Mouse (Mus musculus): ENCODE results near the gene Barx1. TPM values are rescaled to one million over a fixed set of nuclear protein-coding genes. Genes with fewer than 3 reads are reported as not detected.
A peak's percentile ranks its signal among the peaks of the same experiment; 100 is the strongest.

The Barx1 gene
- polyA plus RNA-seq, 1 experiment from 2014 or later, result 0.57 TPM

DNA sequence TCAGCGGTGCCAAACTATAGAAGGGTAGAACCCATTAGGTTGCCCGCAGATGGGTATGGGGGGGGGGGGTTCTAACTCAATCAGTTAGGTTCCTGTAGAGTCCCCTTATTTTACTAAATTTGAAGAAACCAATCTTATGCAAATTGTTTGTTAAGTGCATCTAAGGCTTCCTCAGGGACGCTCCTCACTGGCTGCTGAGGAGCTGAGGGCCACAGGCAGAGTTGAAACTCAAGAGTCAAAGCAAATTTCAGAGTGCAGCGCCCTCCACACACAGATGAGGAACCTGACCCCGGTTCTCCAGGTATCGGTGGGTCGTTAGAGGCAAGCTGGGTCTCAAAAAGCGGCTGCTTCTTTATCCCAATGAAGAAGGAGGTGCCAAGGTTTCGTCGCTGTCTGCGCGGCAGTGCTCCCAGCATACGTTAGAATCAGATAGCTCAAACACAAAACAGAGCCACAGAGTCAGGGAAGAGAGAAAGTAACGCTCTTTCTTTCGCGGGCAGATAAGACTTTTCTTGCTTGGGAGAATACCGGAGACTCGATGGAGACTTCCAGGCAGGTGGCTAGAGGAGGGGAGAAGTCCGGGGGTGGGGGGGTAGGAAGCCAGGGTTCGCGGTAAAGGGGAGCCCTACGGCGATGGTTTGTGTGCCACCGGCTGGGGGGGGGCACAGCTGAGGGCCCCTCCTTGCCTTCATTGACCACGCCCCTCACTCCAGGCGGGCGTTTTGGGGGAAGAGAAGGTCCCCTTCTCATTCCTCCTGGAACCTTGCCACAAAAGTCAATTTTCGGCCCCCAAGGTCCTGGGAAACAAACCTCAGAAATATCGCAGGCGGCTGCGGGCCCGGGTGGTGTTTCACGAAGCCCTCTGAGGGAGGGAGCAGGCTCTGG is 5.5 kb downstream of the Barx1 start:
- Histone ChIP-seq H3K4me3 (ENCODE audit: control insufficient read depth in 1 of 2, insufficient read depth in 1 of 2, low read depth in 1 of 2, low read length in 2 of 2) (peak overlapping the region; percentile 34 to 39), H3K4me1 (ENCODE audit: control insufficient read depth in 2 of 2, insufficient read depth in 2 of 2, low read length in 2 of 2) (peaks cover 3 to 14% of the 10 kb centered on the region in 2 experiments; a peak in 3 of 4 replicates), H3K27me3 (ENCODE audit: control insufficient read depth, insufficient read depth, low read length) (peaks cover 95% of the 10 kb centered on the region), H3K27ac (replicated peaks in 1 of 2; ENCODE audit: control insufficient read depth in 1 of 2, insufficient read depth in 1 of 2, low read depth in 2 of 2, low read length in 2 of 2) (no peak overlapping the region), H3K9ac (ENCODE audit: low read length) (peak overlapping the region; percentile 21; the same call in 1 of the 2 replicates), H3K36me3 (ENCODE audit: control insufficient read depth, insufficient read depth, low read length) (no peaks in the 10 kb centered on the region), H3K4me2 (ENCODE audit: low read length) (peak overlapping the region; percentile 63), H3K9me3 (ENCODE audit: control insufficient read depth, low read length) (no peaks in the 10 kb centered on the region)
- ATAC-seq (ENCODE audit: insufficient number of reproducible peaks, insufficient read depth, low FRiP score, low read depth), result no peak
- WGBS, result 2% methylated on average over 33 of the region's 33 CpGs

DNA sequence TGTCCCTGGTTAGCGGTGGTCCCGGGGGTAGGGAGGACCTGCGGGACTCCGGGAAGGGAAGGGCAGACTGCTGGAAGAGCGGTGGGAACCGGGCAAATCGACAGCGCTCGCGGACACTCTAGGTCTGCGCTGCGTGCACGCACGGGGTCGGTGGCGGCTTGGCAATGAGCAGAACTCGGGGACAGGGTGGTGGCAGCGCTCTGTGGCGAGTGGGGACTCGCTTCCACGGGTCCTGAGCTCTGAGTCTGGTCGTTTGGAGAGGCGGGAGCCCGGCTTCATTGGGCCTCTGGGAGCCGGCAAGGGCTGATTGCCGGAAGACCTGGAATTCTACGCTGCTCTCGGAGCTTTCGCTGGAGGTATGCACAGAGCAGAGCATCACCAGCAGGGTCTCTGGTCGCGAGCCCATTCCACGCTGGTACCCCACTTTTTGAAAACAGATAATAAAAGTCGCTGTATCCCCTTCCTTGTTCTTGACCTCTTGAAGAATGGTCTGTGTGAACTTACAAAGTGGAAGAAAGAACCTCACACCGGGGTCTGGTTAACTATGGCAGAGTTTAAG is 6.3 kb downstream of the Barx1 start:
- peak overlapping the region; percentile 34 to 39 for H3K4me3 ChIP-seq (ENCODE audit: control insufficient read depth in 1 of 2, insufficient read depth in 1 of 2, low read depth in 1 of 2, low read length in 2 of 2)
- peak overlapping the region; percentile 63 for H3K4me2 ChIP-seq (ENCODE audit: low read length)
- H3K9ac ChIP-seq (ENCODE audit: low read length), result peak overlapping the region; percentile 21; the same call in 1 of the 2 replicates
- no peaks in the 10 kb centered on the region for H3K9me3 ChIP-seq (ENCODE audit: control insufficient read depth, low read length)
- H3K4me1 ChIP-seq (ENCODE audit: control insufficient read depth in 2 of 2, insufficient read depth in 2 of 2, low read length in 2 of 2), result peaks cover 3 to 14% of the 10 kb centered on the region in 2 experiments; a peak in 3 of 4 replicates
- ATAC-seq (ENCODE audit: insufficient number of reproducible peaks, insufficient read depth, low FRiP score, low read depth), result no peak
- H3K27ac ChIP-seq (replicated peaks in 1 of 2; ENCODE audit: control insufficient read depth in 1 of 2, insufficient read depth in 1 of 2, low read depth in 2 of 2, low read length in 2 of 2), result no peak overlapping the region
- no peaks in the 10 kb centered on the region for H3K36me3 ChIP-seq (ENCODE audit: control insufficient read depth, insufficient read depth, low read length)
- H3K27me3 ChIP-seq (ENCODE audit: control insufficient read depth, insufficient read depth, low read length), result peaks cover 95% of the 10 kb centered on the region
- under 1% methylated on average over 34 of the region's 34 CpGs for WGBS

DNA sequence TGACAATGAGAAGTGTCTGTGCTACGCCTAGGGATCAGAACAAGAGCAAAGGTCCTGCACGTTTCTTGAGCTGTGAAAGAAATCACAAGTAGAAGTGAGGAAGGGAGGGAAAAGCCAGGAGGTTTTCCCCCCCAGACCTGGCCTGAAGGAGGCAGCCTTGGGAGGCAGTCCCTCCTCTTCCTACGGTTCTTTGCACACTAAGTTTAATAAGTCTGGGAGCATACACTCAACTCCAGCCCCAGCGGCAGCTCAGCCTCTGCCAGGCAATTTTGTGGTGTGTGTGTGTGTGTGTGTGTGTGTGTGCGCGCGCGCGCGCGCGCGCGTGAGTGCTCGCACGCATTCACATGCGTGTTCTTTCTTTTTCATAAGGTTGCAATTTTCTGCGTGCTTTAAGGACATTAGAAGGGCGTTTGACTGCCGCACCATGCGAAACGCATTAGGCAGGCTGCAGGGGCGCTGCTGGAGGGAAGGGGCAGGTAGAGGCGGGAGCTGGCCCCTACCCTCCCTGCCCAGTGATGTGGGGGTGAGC is 9.6 kb downstream of the Barx1 start:
- H3K9ac ChIP-seq (ENCODE audit: low read length), result peak overlapping the region; percentile 0; the same call in 1 of the 2 replicates
- peaks cover 3 to 14% of the 10 kb centered on the region in 2 experiments; a peak in 3 of 4 replicates for H3K4me1 ChIP-seq (ENCODE audit: control insufficient read depth in 2 of 2, insufficient read depth in 2 of 2, low read length in 2 of 2)
- no peak overlapping the region for H3K27ac ChIP-seq (replicated peaks in 1 of 2; ENCODE audit: control insufficient read depth in 1 of 2, insufficient read depth in 1 of 2, low read depth in 2 of 2, low read length in 2 of 2)
- 2% methylated on average over 24 of the region's 24 CpGs for WGBS
- H3K27me3 ChIP-seq (ENCODE audit: control insufficient read depth, insufficient read depth, low read length), result peaks cover 78% of the 10 kb centered on the region
- peak overlapping the region; percentile 49 for H3K4me2 ChIP-seq (ENCODE audit: low read length)
- H3K36me3 ChIP-seq (ENCODE audit: control insufficient read depth, insufficient read depth, low read length), result no peaks in the 10 kb centered on the region
- H3K9me3 ChIP-seq (ENCODE audit: control insufficient read depth, low read length), result peaks cover 7% of the 10 kb centered on the region
- peak overlapping the region; percentile 22 to 23 for H3K4me3 ChIP-seq (ENCODE audit: control insufficient read depth in 1 of 2, insufficient read depth in 1 of 2, low read depth in 1 of 2, low read length in 2 of 2)
- no peak for ATAC-seq (ENCODE audit: insufficient number of reproducible peaks, insufficient read depth, low FRiP score, low read depth)

DNA sequence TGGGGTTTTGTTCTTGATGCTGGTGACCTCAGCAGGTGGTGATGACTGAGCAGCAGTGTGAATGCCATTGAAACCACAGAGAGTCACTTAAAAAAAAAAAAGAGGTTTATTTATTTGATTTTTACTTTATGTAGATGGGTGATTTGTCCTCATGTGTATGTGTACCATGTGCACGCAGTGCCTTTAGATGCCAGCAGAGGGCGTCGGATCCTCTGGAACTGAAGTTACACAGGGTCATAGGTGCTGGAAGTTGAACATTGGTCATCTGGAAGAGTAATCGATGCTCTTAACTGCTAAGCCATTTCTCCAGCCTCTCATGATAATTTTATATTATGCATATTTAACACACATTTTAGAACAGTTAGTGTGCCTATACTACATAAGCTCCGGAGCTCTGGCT is 11.8 kb downstream of the Barx1 start:
- WGBS, result 75% methylated on average over 5 of the region's 5 CpGs
- Histone ChIP-seq H3K9me3 (ENCODE audit: control insufficient read depth, low read length) (peaks cover 7% of the 10 kb centered on the region), H3K4me1 (ENCODE audit: control insufficient read depth in 2 of 2, insufficient read depth in 2 of 2, low read length in 2 of 2) (peaks cover 0 to 1% of the 10 kb centered on the region in 2 experiments; a peak in 2 of 4 replicates), H3K27ac (replicated peaks in 1 of 2; ENCODE audit: control insufficient read depth in 1 of 2, insufficient read depth in 1 of 2, low read depth in 2 of 2, low read length in 2 of 2) (no peak overlapping the region), H3K27me3 (ENCODE audit: control insufficient read depth, insufficient read depth, low read length) (peaks cover 66% of the 10 kb centered on the region), H3K4me2 (ENCODE audit: low read length) (no peak overlapping the region), H3K4me3 (ENCODE audit: control insufficient read depth in 1 of 2, insufficient read depth in 1 of 2, low read depth in 1 of 2, low read length in 2 of 2) (no peak overlapping the region), H3K36me3 (ENCODE audit: control insufficient read depth, insufficient read depth, low read length) (no peaks in the 10 kb centered on the region), H3K9ac (ENCODE audit: low read length) (no peak overlapping the region)
- ATAC-seq (ENCODE audit: insufficient number of reproducible peaks, insufficient read depth, low FRiP score, low read depth), result no peak

DNA sequence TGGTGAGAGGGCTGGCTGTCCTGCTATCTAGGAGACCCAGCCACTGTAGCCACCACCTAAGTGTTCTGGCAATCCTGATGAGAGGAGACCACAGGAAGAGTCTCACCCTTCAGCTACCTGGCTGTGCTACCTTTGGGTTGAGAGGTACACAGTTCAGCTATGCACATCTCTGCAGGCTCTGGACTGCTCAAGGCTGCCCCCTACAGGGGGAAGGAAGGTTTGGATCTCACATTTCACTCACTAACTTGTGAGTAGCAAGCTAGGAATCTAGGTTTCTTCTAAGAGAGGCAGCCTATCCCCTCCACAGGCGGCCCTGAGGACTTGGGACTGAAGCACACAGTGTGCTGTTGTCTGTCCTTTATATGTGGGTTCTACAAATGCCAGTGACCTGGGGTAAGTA is 16.6 kb downstream of the Barx1 start:
- Histone ChIP-seq H3K9me3 (ENCODE audit: control insufficient read depth, low read length) (peaks cover 6% of the 10 kb centered on the region), H3K4me3 (ENCODE audit: control insufficient read depth in 1 of 2, insufficient read depth in 1 of 2, low read depth in 1 of 2, low read length in 2 of 2) (no peak overlapping the region), H3K36me3 (ENCODE audit: control insufficient read depth, insufficient read depth, low read length) (no peaks in the 10 kb centered on the region), H3K27ac (replicated peaks in 1 of 2; ENCODE audit: control insufficient read depth in 1 of 2, insufficient read depth in 1 of 2, low read depth in 2 of 2, low read length in 2 of 2) (no peak overlapping the region), H3K27me3 (ENCODE audit: control insufficient read depth, insufficient read depth, low read length) (peaks cover 31% of the 10 kb centered on the region), H3K9ac (ENCODE audit: low read length) (no peak overlapping the region), H3K4me2 (ENCODE audit: low read length) (no peak overlapping the region), H3K4me1 (ENCODE audit: control insufficient read depth in 2 of 2, insufficient read depth in 2 of 2, low read length in 2 of 2) (no peaks in the 10 kb centered on the region)
- WGBS, result 35% methylated on average over 1 of the region's 1 CpGs
- ATAC-seq (ENCODE audit: insufficient number of reproducible peaks, insufficient read depth, low FRiP score, low read depth), result no peak

DNA sequence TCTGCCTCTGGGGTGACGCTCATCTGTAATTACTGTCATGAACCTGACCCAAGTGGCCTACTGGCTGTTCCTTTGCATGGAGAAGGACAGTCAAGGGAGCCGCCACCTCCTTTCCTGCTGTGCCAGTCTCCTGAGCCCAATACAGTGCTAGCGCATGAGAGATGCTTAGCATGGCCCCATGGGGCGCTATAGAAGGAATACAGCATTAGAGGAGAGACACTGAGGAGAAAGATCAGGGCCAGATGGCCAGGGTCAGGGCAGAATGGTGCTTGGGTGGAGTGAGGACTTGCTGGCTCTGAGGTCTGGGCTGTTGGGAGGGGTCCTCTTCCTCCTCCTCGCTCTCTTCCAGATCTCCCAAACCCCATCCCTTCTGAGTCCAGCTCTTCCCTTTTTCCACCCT is 23.9 kb downstream of the Barx1 start:
- Histone ChIP-seq H3K4me1 (ENCODE audit: control insufficient read depth in 2 of 2, insufficient read depth in 2 of 2, low read length in 2 of 2) (no peaks in the 10 kb centered on the region), H3K27ac (replicated peaks in 1 of 2; ENCODE audit: control insufficient read depth in 1 of 2, insufficient read depth in 1 of 2, low read depth in 2 of 2, low read length in 2 of 2) (no peak overlapping the region), H3K4me3 (ENCODE audit: control insufficient read depth in 1 of 2, insufficient read depth in 1 of 2, low read depth in 1 of 2, low read length in 2 of 2) (no peak overlapping the region), H3K27me3 (ENCODE audit: control insufficient read depth, insufficient read depth, low read length) (peaks cover 7% of the 10 kb centered on the region), H3K9me3 (ENCODE audit: control insufficient read depth, low read length) (peaks cover 9% of the 10 kb centered on the region; the same call in 1 of the 2 replicates), H3K36me3 (ENCODE audit: control insufficient read depth, insufficient read depth, low read length) (no peaks in the 10 kb centered on the region), H3K9ac (ENCODE audit: low read length) (no peak overlapping the region), H3K4me2 (ENCODE audit: low read length) (no peak overlapping the region)
- no peak for ATAC-seq (ENCODE audit: insufficient number of reproducible peaks, insufficient read depth, low FRiP score, low read depth)
- WGBS, result 58% methylated on average over 5 of the region's 5 CpGs

DNA sequence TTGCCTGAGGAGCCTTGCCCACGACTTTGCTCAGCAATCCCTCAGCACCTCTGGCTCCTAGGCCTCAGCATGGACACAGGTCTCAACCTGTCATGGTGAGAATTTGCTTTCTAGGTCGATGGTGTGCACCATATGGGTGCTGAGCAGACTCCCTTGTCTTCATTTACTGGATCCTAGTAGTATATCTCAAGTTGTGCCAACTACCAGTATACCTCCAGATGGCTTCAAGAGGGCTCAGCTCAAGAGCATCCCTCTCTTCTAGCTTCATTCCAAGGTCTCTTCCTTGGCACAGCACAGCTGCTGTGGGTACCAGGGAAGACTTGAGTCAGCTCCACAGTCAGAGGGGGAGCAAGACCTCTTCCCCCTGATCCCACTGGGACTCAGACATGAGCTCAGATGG is 29.2 kb downstream of the Barx1 start:
- H3K27me3 ChIP-seq (ENCODE audit: control insufficient read depth, insufficient read depth, low read length), result peaks cover 4% of the 10 kb centered on the region; the same call in 1 of the 2 replicates
- no peak overlapping the region for H3K4me3 ChIP-seq (ENCODE audit: control insufficient read depth in 1 of 2, insufficient read depth in 1 of 2, low read depth in 1 of 2, low read length in 2 of 2)
- no peaks in the 10 kb centered on the region for H3K36me3 ChIP-seq (ENCODE audit: control insufficient read depth, insufficient read depth, low read length)
- ATAC-seq (ENCODE audit: insufficient number of reproducible peaks, insufficient read depth, low FRiP score, low read depth), result no peak
- no peak overlapping the region for H3K27ac ChIP-seq (replicated peaks in 1 of 2; ENCODE audit: control insufficient read depth in 1 of 2, insufficient read depth in 1 of 2, low read depth in 2 of 2, low read length in 2 of 2)
- WGBS, result 57% methylated on average over 2 of the region's 2 CpGs
- H3K9ac ChIP-seq (ENCODE audit: low read length), result no peak overlapping the region
- H3K4me2 ChIP-seq (ENCODE audit: low read length), result no peak overlapping the region
- H3K9me3 ChIP-seq (ENCODE audit: control insufficient read depth, low read length), result peaks cover 9% of the 10 kb centered on the region; the same call in 1 of the 2 replicates
- peaks cover 13 to 24% of the 10 kb centered on the region in 2 experiments for H3K4me1 ChIP-seq (ENCODE audit: control insufficient read depth in 2 of 2, insufficient read depth in 2 of 2, low read length in 2 of 2)

All from heart, embryonic 14.5 days (tissue).